Mouse (Mus musculus): Measurements from ENCODE around the gene Sele. TPM values are rescaled to one million over a fixed set of nuclear protein-coding genes. Genes with fewer than 3 reads are reported as not detected.
"Not testable (repeated sequence)": the region's sequence is repeated elsewhere in the genome, so short reads cannot be mapped to it uniquely, and the experiment has no call there.

Sele gene
- total RNA-seq (2015) (0.07 and 0.18 TPM in 2 replicates), total RNA-seq (2017) (0.20 TPM in 1 of 2 replicates, not detected in the other)

DNA sequence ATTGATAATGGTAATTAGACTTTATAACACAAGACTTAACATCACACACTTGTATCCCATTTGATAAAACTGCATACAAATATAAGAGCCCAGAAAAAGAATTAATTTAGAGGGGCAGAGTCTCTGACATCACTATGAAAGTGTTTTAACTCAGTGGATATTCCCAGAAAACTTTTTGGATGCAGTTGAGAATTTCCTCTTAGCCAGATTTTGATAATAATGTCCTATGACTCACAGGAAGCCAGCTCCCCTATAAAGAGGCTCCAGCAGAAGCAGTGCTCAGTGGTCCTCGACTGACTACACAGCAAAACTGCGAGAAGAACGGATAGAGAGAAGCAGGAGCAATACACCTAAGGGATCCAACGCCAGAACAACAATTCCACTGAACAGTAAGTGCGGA lies at the start of gene Sele:
Gene Sele (plus strand): TSS at position 301 of the 400 bp plus-strand sequence.
- no peak for ATAC-seq (ENCODE audit: poor library complexity, severe bottlenecking)

DNA sequence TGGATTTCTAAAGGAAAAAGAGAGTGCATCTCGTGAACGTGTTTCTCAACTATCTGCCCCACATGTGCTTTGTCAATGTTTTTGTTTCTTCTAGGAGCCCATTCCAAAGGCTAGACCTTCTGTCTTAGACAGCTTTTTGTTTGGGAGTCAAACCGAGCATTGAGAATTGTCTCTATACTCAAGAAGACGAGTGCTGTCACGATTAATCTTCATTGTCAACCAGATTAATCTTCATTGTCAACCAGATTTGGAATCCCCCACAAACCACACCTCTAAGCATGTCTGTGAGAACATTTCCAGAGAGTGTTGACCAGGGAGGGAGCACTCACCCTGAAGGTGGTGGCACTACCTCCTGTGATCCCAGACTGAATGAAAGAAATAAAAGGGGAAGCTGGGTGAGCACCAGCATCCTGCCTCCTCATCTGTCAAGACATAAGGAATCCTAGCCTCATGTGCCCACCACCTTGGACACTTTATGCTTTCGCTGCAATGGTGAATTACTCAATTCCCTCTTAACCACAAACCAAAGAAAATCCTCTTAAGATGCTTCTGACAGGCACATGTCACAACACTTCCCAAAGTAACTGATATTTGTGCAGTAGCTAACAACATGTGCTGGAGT lies 46.1 kb upstream of the Sele start:
- peak; percentile 81 for ATAC-seq (ENCODE audit: poor library complexity, severe bottlenecking)

DNA sequence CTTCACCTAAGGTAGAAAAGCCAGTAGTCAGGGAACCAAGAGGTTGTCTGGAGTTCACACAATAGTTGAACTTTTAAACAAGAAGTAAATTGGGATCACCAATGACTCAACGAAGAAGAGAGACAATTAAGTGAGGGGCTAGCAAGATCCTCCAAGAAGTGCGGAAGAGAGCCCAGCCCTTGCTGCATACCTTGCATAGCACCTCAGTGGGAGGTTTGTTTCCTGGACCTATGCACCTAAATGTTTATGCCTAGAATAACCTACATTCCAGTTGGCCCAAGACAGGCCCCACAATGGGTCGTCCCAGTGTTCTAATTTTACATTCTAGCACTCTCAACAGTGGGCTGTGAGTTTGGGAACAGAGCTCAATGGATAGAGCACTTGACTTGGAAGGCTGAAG lies 43.7 kb upstream of the Sele start:
- ATAC-seq (ENCODE audit: poor library complexity, severe bottlenecking): no peak

DNA sequence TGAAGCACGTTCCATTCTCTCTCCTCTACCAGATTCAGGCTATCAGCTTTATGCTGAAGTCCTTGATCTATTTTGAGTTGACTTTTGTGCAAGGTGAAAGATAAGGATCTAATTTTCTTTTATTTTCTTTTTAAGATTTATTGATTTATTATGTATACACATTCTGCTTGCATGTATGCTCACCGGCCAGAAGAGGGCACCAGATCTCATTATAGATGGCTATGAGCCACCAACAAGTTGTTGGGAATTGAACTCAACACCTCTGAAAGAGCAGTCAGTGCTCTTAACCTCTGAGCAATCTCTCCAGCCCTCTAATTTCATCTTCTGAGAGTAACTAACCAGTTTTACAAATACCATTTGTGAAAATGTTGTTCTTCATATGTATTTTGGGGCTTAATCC lies 38.8 kb upstream of the Sele start:
- peak; percentile 75 for ATAC-seq (ENCODE audit: poor library complexity, severe bottlenecking)

DNA sequence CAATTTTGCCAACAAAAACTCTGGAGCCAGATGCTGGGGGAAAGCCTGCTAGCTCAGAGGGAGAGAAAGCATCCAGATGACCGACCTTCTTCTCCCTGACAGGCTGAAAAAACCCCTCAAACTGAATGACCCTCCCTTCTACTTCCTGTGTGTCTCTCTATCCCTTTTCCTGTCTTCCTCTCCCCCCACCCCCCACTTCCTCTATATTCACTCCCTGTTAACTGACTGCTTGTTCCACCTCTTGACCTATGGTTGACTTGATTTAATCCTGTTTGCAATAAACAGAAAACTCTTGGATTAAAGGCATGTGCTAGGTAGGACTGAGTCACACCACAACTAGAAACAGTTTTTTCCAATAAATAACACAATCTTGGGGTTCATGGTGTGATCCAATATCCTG lies 33.4 kb upstream of the Sele start:
- 0 out of 2 replicates have a peak, but pooled peaks have one; percentile 10 for ATAC-seq (ENCODE audit: poor library complexity, severe bottlenecking)

DNA sequence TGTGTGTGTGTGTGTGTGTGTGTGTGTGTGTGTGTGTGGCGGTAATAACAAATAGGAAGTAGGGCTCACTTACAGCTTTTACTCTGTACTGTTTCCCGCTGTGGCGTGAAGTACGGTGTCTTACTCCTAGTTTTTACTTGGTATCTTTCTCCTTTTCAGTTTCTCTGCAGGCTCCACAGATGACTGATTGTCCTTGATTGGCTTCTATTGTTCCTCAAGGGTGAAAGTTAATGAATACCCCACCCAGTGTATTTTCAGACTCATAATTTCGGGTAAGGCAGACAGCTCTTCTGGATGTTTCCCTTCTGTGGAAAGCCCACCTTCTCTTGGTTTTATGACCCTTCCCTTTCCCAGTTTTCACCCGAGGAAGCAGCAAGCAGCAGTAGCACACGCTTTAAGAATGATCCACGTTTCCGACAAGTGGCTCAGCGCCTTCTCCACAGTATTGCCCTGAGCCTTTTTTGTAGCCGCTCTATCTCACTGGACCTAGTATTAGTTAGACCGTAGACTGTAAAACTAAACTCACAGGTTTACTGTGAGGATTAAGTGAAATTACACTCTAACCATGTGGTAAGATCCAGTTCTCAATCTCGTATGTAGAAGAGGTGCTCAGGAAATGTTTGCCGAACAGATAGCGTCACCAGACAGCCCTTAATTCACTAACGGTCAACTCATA lies 29.7 kb upstream of the Sele start:
- ATAC-seq (ENCODE audit: poor library complexity, severe bottlenecking): no peak

DNA sequence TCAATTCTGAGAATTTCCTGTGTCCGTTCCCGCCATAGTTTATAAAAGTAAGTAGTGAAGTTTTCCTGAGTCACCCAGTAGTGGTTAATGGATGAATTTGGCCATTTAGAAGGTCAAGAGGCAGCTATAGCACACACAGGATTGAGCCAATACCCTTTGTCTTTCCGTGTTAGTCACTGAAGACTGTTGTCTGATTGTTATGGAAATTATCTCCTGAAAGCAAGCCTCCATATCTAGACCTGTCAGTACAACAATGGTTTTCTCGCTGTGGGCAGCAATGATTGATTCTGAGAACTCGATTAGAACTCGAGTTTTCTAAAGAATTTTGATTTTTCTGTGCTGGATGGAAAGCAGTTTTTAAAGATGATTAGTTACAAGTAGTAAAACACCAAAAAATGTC lies 28.2 kb upstream of the Sele start:
- no peak for ATAC-seq (ENCODE audit: poor library complexity, severe bottlenecking)

DNA sequence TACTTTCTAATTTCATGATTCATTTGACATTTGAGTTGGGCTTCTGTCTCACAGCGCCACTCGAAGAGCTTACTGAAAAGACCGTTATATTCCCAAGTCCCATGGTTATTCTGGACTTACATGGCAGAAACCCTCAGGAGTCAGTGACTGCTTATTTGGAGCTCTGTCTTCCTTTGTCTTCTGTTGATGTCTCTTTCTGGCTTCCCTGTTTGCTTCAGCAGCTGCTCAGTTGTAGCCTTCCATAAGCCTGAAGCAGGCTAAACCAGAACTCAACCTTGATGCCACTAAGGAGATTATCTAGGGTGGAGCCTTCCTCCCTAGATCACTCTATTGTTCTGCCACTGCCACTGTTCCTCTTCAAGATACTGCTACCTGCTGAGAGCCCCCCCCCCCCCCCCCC lies 27.3 kb upstream of the Sele start:
- not testable (repeated sequence) for ATAC-seq (ENCODE audit: poor library complexity, severe bottlenecking)

DNA sequence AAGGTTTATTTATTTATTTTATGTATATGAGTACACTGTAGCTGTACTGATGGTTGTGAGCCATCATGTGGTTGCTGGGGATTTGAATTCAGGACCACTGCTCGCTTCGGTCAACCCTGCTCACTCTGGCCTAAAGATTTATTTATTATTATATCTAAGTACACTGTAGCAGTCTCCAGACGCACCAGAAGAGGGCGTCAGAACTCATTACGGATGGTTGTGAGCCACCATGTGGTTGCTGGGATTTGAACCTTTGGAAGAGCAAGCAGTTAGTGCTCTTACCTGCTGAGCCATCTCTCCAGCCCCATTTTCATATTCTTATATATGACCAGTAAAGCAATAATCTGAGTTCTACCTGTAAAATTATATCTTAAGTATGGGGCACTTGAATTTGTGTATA lies 25.9 kb upstream of the Sele start:
- not testable (repeated sequence) for ATAC-seq (ENCODE audit: poor library complexity, severe bottlenecking)

DNA sequence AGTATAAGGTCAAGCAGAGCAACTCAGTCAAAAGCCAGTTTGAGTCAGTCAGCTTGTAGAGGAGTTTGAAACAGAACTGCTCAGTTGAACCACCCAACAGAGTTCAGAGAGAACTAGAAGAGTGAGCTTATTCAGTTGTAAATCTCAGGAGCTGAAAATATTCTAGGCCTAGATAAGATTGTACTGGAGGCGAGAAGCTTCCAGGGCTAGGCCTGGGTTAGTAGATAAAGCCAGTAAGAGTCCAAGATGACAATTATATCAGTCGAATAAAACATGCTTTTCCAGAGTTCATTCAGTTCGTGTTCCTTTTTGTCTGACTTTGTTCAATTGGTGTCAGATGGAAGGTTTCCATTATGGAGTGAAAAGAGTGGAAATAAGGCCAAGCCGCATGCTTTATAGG lies 22.3 kb upstream of the Sele start:
- ATAC-seq (ENCODE audit: poor library complexity, severe bottlenecking): no peak

DNA sequence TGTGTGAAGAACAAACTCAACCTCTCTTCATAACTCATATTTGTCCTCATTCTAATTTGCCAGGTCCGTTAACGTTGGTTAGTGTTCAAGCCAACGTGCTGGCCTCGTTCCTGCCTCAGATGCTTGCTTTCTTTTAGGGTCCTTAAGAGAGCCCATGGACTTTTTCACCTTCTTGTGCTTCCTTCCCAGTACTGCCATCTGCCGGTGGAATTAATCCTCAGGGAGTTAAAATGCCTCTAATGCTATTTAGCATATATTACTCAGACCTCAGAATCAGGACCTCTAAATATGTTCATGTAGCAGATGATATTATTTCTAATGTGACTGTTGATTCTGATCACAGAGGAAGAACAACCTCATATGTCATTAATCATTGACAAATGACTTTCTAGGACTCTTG lies 20.6 kb upstream of the Sele start:
- ATAC-seq (ENCODE audit: poor library complexity, severe bottlenecking): no peak

DNA sequence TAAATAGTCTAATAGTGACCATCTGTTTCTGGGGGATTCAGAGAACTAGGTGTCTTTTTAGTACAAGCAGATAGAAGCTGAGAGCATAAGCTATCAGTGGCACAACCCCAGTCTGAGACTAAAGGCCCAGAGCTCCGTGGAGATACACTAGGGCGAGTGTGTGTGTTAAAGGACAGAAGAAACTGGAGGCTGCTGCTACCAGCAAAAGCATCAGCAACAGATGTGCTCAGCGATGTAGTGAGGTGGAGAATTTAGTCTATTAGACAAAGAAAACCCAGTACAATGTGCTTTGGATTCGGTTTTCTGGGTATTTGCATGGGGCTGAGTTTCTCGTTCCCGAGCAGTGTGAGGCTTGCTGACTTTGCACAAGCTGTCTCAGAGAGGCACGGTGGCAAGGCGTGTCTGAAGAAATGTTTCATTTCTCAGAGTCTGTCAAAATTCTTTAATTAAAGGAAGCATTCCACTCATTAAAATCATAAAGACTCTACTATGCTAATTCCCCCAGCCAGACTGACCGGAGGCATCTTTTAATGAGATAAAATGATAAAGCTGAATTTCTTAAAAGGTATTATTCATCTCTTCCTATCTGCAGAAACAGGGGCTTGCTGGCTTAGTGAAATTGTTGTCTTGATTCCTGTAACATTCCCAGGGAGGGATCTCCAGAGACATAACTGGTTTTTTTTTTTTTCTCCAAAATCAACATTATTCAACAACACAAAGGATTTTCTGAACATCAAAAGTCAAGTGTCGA lies 7.5 kb upstream of the Sele start:
- no peak for ATAC-seq (ENCODE audit: poor library complexity, severe bottlenecking)

DNA sequence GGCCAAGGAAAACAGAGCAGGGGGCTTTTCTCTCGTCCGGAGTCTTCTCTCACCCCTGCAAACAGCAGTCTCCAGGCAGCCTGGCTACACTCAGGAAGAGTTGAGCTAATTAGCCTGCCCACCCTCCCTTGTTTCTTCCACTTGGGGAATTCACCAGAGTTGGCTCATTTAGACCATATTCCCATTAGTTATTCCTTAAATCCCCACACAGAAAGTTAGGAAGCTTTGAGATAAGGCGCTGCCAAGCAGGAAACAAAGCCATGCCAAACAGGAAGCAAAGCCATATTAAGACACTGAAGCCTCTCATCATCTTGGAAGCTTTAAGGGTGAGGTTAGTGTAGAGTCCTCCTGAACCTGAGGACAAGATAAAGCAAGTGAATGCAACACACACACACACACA lies 4.5 kb upstream of the Sele start:
- ATAC-seq (ENCODE audit: poor library complexity, severe bottlenecking): no peak

DNA sequence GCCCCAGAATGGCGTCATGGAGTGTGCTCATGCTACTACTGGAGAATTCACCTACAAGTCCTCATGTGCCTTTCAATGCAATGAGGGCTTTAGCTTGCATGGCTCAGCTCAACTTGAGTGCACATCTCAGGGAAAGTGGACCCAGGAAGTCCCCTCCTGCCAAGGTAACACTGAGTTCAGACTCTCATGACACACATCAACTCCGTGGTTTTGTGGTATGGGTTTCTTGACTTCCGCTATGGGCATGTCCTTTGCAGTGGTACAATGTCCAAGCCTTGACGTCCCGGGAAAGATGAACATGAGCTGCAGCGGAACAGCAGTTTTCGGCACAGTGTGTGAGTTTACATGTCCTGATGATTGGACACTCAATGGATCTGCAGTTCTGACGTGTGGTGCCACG lies 5.5 kb downstream of the Sele start:
- peak; percentile 75 for ATAC-seq (ENCODE audit: poor library complexity, severe bottlenecking)

DNA sequence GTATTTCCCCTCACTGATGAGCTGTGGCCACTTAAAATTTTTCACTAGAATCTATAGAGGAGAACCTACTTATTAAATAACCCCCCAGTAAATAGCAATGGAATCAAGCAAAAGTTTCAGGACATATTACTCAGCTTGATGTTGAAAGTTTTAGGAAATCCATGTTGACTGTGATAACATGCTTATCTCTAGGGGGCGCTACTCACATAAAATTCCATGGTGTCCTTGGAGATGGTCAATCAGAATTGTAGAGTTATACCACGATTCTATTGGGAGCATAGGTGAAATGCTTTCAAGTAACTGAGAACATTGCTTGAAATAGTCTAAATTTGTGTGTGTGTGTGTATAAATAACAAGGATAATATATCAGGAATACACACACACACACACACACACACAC lies 6.8 kb downstream of the Sele start:
- peak; percentile 62 for ATAC-seq (ENCODE audit: poor library complexity, severe bottlenecking)

DNA sequence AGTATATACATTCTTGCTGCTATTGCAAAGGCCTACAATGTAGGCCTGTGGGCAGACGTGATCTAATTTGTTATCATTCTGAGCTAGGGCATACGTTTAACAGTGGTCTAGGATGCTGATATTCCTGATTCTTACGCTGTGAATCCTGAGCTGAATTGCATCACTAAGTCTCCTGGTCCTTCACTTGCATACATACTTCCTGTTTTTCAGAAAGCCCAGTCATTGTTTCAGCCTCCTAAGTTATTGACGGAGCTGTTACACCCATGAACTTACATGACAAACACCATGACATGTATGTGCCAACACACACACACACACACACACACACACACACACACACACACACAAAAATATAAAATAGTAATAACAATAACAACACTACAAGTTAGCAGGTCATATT lies 12.0 kb downstream of the Sele start:
- ATAC-seq (ENCODE audit: poor library complexity, severe bottlenecking): peak; percentile 70

DNA sequence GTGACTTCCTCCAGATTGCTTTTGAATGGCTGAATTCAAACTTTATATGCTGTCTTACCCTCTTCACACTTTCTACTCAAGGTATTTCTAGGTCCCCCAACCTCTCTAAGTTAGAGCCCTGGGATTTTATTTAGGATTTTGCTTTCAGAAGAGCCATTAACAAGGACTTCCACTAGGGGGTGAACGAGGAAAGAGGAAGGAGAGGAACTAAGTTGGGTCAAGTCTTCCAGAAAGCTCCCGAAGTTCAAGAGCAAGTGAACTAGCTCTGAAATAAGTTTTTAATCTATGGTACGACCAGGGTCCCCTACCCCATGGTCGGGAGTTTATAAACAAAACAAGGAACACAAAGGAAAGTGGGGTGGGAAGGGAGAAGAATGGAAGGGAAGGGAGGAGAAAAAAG lies 13.2 kb downstream of the Sele start:
- ATAC-seq (ENCODE audit: poor library complexity, severe bottlenecking): peak; percentile 45

DNA sequence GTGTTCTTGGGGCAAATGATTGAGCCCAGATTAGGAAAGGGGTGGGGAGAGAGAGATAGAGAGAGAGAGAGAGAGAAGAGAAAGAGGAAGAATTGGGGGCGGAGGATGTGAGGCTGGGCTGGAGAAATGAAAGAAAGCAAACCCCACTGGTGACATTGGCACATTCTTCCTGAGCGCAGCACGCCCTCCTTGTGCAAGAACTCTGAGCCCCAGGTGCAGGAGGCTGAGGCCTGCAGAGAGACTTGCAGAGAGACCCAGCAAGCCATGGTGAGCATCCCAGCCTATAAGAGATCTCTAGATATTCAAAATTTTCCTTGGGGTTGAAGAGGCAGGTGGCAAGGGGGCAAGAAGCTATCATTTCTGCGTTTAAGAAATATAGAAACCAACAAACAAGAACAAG lies 13.9 kb downstream of the Sele start, which contains the start of gene Sell:
Gene Sell (plus strand): TSS at position 58 of the 400 bp plus-strand sequence.
- ATAC-seq (ENCODE audit: poor library complexity, severe bottlenecking): peak; percentile 80

DNA sequence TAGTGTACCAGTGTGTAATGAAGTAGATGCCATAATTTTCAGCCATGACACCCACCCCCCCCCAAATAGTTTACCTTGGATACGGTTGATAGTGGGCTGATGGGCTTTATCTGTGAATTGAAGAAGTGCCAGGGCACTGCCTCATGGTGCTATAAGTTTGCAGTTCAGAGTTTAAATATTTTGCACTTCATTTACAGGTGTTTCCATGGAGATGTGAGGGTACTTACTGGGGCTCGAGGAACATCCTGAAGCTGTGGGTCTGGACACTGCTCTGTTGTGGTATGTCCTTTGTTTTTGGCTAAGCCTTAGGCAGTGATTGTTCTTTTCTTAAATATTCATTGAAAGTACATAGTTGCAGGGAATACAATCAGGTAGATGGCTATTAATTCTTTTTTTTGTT lies 14.8 kb downstream of the Sele start:
- no peak for ATAC-seq (ENCODE audit: poor library complexity, severe bottlenecking)

DNA sequence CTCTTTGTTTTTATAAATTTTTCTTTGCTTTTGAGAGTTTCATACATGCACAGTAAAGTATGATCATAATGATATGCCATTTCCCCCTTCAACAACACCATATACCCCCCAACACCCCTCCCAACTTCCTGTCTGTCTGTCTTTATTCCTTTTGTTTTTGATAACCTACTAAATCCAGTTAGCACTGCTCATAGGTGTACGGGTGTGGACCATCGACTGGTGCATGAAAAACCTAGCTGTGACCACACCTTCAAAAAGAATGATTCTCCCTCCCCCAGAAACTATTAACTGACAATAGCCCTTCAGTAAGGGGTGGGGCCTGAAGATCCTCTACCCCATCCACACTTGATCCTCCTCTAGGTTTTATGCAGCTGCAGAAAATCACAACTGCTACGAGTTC lies 15.7 kb downstream of the Sele start:
- ATAC-seq (ENCODE audit: poor library complexity, severe bottlenecking): peak; percentile 13; the same call in 1 of the 2 replicates

DNA sequence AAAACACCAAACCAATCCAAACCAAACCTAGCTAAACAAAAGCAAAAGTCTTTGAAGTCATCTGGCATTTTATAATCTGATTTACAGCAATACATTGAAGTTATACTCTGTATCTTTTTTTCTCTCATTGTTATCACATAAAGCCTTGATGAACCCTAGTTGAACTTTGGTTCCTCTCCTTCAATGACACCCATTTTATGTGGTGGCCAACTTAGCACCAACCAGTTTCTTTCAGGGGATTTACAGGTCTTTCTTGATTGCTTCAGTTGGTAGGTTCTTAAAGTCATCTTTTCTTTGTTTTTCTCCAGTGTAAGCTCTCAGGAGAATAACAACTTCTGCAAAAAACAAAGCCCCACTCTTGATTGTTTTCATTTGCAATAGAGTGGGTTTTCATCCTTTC lies 21.2 kb downstream of the Sele start:
- no peak for ATAC-seq (ENCODE audit: poor library complexity, severe bottlenecking)

DNA sequence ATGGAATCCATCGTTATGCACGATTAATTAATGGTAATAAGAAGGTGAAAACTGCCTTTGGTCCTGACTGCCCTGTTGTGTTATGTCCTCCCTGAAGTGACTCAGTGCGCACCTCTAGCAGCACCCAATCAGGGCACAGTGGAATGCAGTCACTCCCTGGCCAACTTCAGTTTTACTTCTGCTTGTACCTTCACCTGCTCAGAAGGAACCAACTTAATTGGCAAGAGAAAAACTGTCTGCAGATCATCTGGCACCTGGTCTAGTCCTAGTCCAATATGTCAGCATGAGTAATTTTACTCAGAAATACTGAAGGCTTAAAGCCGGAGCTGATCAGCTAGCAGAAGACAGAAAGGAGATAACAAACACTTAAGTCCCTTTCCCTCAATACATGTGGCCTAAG lies 22.4 kb downstream of the Sele start:
- no peak for ATAC-seq (ENCODE audit: poor library complexity, severe bottlenecking)

All from megakaryocyte, adult 5-6 weeks (primary cell).